Mouse (Mus musculus): Measurements from ENCODE around the gene Rnpc3. TPM values are rescaled to one million over a fixed set of nuclear protein-coding genes. Genes with fewer than 3 reads are reported as not detected.
"Not testable (repeated sequence)": the region's sequence is repeated elsewhere in the genome, so short reads cannot be mapped to it uniquely, and the experiment has no call there.

Gene Rnpc3
- polyA plus RNA-seq (2014; fragmentation: Nextera tagmentation; extraction: Ambion mirVana): 40.7 and 45.1 TPM in 2 replicates

GRCm38 (mm10) chr3:113629606-113630359 lies at the start of gene Rnpc3:
Gene Rnpc3 (minus strand): TSS chr3:113630149.
- Histone ChIP-seq H3K9me3 (ENCODE audit: control insufficient read depth, low read depth, low read length) (no peaks in the 10 kb centered on the region), H3K27ac (ENCODE audit: low read length) (peak within 1 kb of the TSS; percentile 99), H3K4me3 (ENCODE audit: low read depth, low read length) (peak within 1 kb of the TSS; percentile 55), H3K4me2 (replicated peaks; ENCODE audit: low read depth, low read length) (peak within 1 kb of the TSS; percentile 51), H3K9ac (replicated peaks; ENCODE audit: low read depth, low read length) (peak within 1 kb of the TSS; percentile 77), H3K36me3 (ENCODE audit: control insufficient read depth, insufficient read depth, low read length) (no peaks in the 10 kb centered on the region), H3K27me3 (ENCODE audit: control insufficient read depth, insufficient read depth, low read length) (no peaks in the 10 kb centered on the region), H3K4me1 (ENCODE audit: control insufficient read depth, insufficient read depth, low read length) (peaks cover 3% of the 10 kb centered on the region; the same call in 1 of the 2 replicates)
- peak; percentile 97 for ATAC-seq (ENCODE audit: insufficient number of reproducible peaks, insufficient read depth, low FRiP score, low read depth)
- under 1% methylated on average over 67 of the region's 70 CpGs for WGBS

- H3K36me3 ChIP-seq (ENCODE audit: control insufficient read depth, insufficient read depth, low read length): no peaks in the 10 kb centered on the region
- H3K9me3 ChIP-seq (ENCODE audit: control insufficient read depth, low read depth, low read length): no peaks in the 10 kb centered on the region
These were observed 27.0 kb upstream of the Rnpc3 start for GRCm38 (mm10) chr3:113656940-113657339.

GRCm38 (mm10) chr3:113654335-113654734 lies 24.4 kb upstream of the Rnpc3 start:
- H3K9me3 ChIP-seq (ENCODE audit: control insufficient read depth, low read depth, low read length): no peaks in the 10 kb centered on the region
- no peaks in the 10 kb centered on the region for H3K27me3 ChIP-seq (ENCODE audit: control insufficient read depth, insufficient read depth, low read length)
- no peaks in the 10 kb centered on the region for H3K4me1 ChIP-seq (ENCODE audit: control insufficient read depth, insufficient read depth, low read length)
- H3K27ac ChIP-seq (ENCODE audit: low read length): no peak overlapping the region
- H3K4me2 ChIP-seq (replicated peaks; ENCODE audit: low read depth, low read length): no peak overlapping the region
- H3K9ac ChIP-seq (replicated peaks; ENCODE audit: low read depth, low read length): no peak overlapping the region
- no peak overlapping the region for H3K4me3 ChIP-seq (ENCODE audit: low read depth, low read length)
- H3K36me3 ChIP-seq (ENCODE audit: control insufficient read depth, insufficient read depth, low read length): no peaks in the 10 kb centered on the region
- ATAC-seq (ENCODE audit: insufficient number of reproducible peaks, insufficient read depth, low FRiP score, low read depth): peak; percentile 56; the same call in 1 of the 2 replicates
- WGBS: 67% methylated on average over 3 of the region's 3 CpGs

More at GRCm38 (mm10) chr3:113656940-113657339, 27.0 kb upstream of the Rnpc3 start:
- 62% methylated on average over 2 of the region's 2 CpGs for WGBS
- Histone ChIP-seq H3K4me3 (ENCODE audit: low read depth, low read length) (no peak overlapping the region), H3K4me2 (replicated peaks; ENCODE audit: low read depth, low read length) (no peak overlapping the region), H3K27me3 (ENCODE audit: control insufficient read depth, insufficient read depth, low read length) (no peaks in the 10 kb centered on the region), H3K9ac (replicated peaks; ENCODE audit: low read depth, low read length) (no peak overlapping the region), H3K4me1 (ENCODE audit: control insufficient read depth, insufficient read depth, low read length) (no peaks in the 10 kb centered on the region), H3K27ac (ENCODE audit: low read length) (no peak overlapping the region)
- ATAC-seq (ENCODE audit: insufficient number of reproducible peaks, insufficient read depth, low FRiP score, low read depth): peak; percentile 75; the same call in 1 of the 2 replicates

- H3K9ac ChIP-seq (replicated peaks; ENCODE audit: low read depth, low read length); H3K36me3 ChIP-seq (ENCODE audit: control insufficient read depth, insufficient read depth, low read length); H3K4me1 ChIP-seq (ENCODE audit: control insufficient read depth, insufficient read depth, low read length); H3K4me3 ChIP-seq (ENCODE audit: low read depth, low read length); ATAC-seq (ENCODE audit: insufficient number of reproducible peaks, insufficient read depth, low FRiP score, low read depth); H3K27ac ChIP-seq (ENCODE audit: low read length); H3K27me3 ChIP-seq (ENCODE audit: control insufficient read depth, insufficient read depth, low read length); H3K9me3 ChIP-seq (ENCODE audit: control insufficient read depth, low read depth, low read length); H3K4me2 ChIP-seq (replicated peaks; ENCODE audit: low read depth, low read length): not testable (repeated sequence)
- WGBS: 30% methylated on average over 3 of the region's 3 CpGs
These were observed 21.4 kb upstream of the Rnpc3 start for GRCm38 (mm10) chr3:113651386-113651785.

GRCm38 (mm10) chr3:113639545-113639944 lies 9.6 kb upstream of the Rnpc3 start:
- Histone ChIP-seq H3K4me2 (replicated peaks; ENCODE audit: low read depth, low read length) (no peak overlapping the region), H3K4me1 (ENCODE audit: control insufficient read depth, insufficient read depth, low read length) (no peaks in the 10 kb centered on the region), H3K27ac (ENCODE audit: low read length) (no peak overlapping the region), H3K36me3 (ENCODE audit: control insufficient read depth, insufficient read depth, low read length) (no peaks in the 10 kb centered on the region), H3K9me3 (ENCODE audit: control insufficient read depth, low read depth, low read length) (no peaks in the 10 kb centered on the region), H3K27me3 (ENCODE audit: control insufficient read depth, insufficient read depth, low read length) (no peaks in the 10 kb centered on the region), H3K9ac (replicated peaks; ENCODE audit: low read depth, low read length) (no peak overlapping the region), H3K4me3 (ENCODE audit: low read depth, low read length) (no peak overlapping the region)
- 52% methylated on average over 1 of the region's 1 CpGs for WGBS
- ATAC-seq (ENCODE audit: insufficient number of reproducible peaks, insufficient read depth, low FRiP score, low read depth): no peak

- no peaks in the 10 kb centered on the region for H3K27me3 ChIP-seq (ENCODE audit: control insufficient read depth, insufficient read depth, low read length)
- no peak for ATAC-seq (ENCODE audit: insufficient number of reproducible peaks, insufficient read depth, low FRiP score, low read depth)
- 0 out of 2 replicates have a peak, but pooled peaks cover 3% of the 10 kb centered on the region for H3K4me1 ChIP-seq (ENCODE audit: control insufficient read depth, insufficient read depth, low read length)
- no peaks in the 10 kb centered on the region for H3K36me3 ChIP-seq (ENCODE audit: control insufficient read depth, insufficient read depth, low read length)
- no peak overlapping the region for H3K27ac ChIP-seq (ENCODE audit: low read length)
- H3K9me3 ChIP-seq (ENCODE audit: control insufficient read depth, low read depth, low read length): no peaks in the 10 kb centered on the region
- no peak overlapping the region for H3K9ac ChIP-seq (replicated peaks; ENCODE audit: low read depth, low read length)
- H3K4me2 ChIP-seq (replicated peaks; ENCODE audit: low read depth, low read length): no peak overlapping the region
- H3K4me3 ChIP-seq (ENCODE audit: low read depth, low read length): no peak overlapping the region
These were observed 4.3 kb upstream of the Rnpc3 start for GRCm38 (mm10) chr3:113634220-113634619.

- ATAC-seq (ENCODE audit: insufficient number of reproducible peaks, insufficient read depth, low FRiP score, low read depth): no peak
- Histone ChIP-seq H3K9ac (replicated peaks; ENCODE audit: low read depth, low read length) (no peak overlapping the region), H3K4me2 (replicated peaks; ENCODE audit: low read depth, low read length) (no peak overlapping the region), H3K4me1 (ENCODE audit: control insufficient read depth, insufficient read depth, low read length) (peaks cover 3% of the 10 kb centered on the region; the same call in 1 of the 2 replicates), H3K27ac (ENCODE audit: low read length) (no peak overlapping the region), H3K27me3 (ENCODE audit: control insufficient read depth, insufficient read depth, low read length) (no peaks in the 10 kb centered on the region), H3K36me3 (ENCODE audit: control insufficient read depth, insufficient read depth, low read length) (no peaks in the 10 kb centered on the region), H3K9me3 (ENCODE audit: control insufficient read depth, low read depth, low read length) (no peaks in the 10 kb centered on the region), H3K4me3 (ENCODE audit: low read depth, low read length) (no peak overlapping the region)
These were observed 1.7 kb upstream of the Rnpc3 start for GRCm38 (mm10) chr3:113631611-113632010.

GRCm38 (mm10) chr3:113630564-113630963 lies 615 bp upstream of the Rnpc3 start:
- peak overlapping the region; percentile 77 for H3K9ac ChIP-seq (replicated peaks; ENCODE audit: low read depth, low read length)
- H3K9me3 ChIP-seq (ENCODE audit: control insufficient read depth, low read depth, low read length): no peaks in the 10 kb centered on the region
- peak overlapping the region; percentile 51 for H3K4me2 ChIP-seq (replicated peaks; ENCODE audit: low read depth, low read length)
- H3K4me3 ChIP-seq (ENCODE audit: low read depth, low read length): peak overlapping the region; percentile 55
- peak; percentile 16; the same call in 1 of the 2 replicates for ATAC-seq (ENCODE audit: insufficient number of reproducible peaks, insufficient read depth, low FRiP score, low read depth)
- no peaks in the 10 kb centered on the region for H3K36me3 ChIP-seq (ENCODE audit: control insufficient read depth, insufficient read depth, low read length)
- H3K27me3 ChIP-seq (ENCODE audit: control insufficient read depth, insufficient read depth, low read length): no peaks in the 10 kb centered on the region
- H3K27ac ChIP-seq (ENCODE audit: low read length): peak overlapping the region; percentile 99
- 6% methylated on average over 13 of the region's 13 CpGs for WGBS
- H3K4me1 ChIP-seq (ENCODE audit: control insufficient read depth, insufficient read depth, low read length): peaks cover 3% of the 10 kb centered on the region; the same call in 1 of the 2 replicates

Measured in stomach, embryonic 14.5 days (tissue).